Mouse (Mus musculus): ENCODE measurements around the gene Itfg1. TPM values are rescaled to one million over a fixed set of nuclear protein-coding genes. Genes with fewer than 3 reads are reported as not detected.

The Itfg1 gene
- polyA plus RNA-seq (2014; fragmentation: Illumina TruSeq; extraction: RNeasy Lipid Tissue Mini Kit (QIAGEN cat#74804); ENCODE audit: low read depth, low replicate concordance), result 365 TPM

DNA sequence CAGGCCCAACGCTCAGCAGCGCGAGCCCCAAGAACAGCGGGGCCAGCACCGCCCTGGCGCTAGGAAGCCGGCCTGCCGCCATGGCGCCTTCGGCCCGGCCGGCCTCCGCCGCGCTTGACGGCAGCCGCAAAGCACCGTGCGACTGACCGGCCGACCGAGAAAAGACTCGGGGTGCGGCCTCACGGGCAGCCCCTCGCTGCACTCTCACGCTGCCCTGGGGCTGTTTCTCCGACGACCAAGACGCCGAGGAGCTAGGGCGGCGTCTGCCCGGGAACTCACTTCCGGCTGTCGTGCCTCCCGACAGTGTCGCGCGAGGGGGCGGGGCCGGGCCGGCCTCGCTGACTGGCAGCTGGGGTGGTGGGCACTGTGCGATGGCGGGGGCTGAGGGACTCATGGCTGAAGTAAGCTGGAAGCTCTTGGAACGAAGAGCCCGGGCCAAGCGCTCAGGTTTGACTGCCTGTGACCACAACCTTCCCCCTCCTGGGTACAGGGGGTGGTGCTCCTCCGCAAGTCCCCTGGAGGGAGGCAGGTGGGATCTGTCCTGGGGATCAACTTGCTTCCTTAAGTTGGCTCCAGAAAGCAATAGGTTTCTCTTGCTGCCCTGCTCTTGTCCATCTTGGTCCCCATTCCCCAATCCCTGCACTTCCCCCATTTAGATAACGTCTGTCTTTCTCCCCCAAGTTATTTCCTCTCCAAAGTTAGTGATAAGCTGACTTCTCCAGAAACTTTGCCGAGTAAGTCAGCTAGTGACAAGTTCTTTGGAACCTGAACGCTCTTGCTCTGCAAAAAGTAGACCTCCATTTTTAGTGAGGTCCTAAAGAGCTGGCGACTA lies at the start of gene Itfg1, which contains the start of gene Phkb:
Gene Itfg1 (minus strand): TSS at position 265 of the 832 bp plus-strand sequence.
Gene Phkb (plus strand): TSS at position 303 of the 832 bp plus-strand sequence.

DNA sequence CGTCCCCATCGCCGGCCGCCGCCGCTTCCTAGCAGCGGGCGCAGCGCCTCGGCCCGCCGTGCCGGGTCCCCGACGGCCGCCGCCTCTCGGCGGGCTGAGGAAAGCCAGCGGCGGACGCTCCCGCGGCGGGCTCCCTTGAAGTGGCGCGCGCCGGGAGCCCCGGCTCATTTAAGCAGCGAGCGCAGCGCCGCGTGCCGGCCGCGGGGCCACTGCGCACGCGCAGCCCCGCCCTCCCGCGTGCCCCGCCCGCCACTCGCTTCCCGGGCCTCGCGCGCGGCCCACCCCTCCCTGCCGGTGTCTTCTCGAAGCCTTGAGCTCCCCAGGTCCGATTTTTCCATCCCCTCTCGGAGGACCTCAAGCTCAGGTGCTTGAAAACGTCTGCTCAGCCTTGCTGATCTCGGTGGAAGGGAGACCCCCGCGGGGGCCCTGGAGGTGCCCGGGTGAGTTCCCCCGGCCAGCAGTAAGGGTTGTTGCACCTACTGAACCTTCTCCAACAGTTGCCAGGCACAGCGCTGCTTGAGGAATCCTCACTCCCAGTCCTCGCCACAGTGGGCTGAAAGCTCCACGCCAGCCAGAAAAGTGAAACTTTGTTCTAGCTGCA lies 139.9 kb downstream of the Itfg1 start, which contains the start of gene Neto2:
Gene Neto2 (minus strand): TSS at position 174 of the 601 bp plus-strand sequence.

Other genes with a start within 250 kb of the Itfg1 start
- gene Neto2, start 140.0 kb downstream of the Itfg1 start, polyA plus RNA-seq (2014; fragmentation: Illumina TruSeq; extraction: RNeasy Lipid Tissue Mini Kit (QIAGEN cat#74804); ENCODE audit: low read depth, low replicate concordance), result 13.1 TPM
- 165 TPM for gene Phkb, start within 50 bp of the Itfg1 start, polyA plus RNA-seq (2014; fragmentation: Illumina TruSeq; extraction: RNeasy Lipid Tissue Mini Kit (QIAGEN cat#74804); ENCODE audit: low read depth, low replicate concordance)